ENCODE assay signal across 9 mouse cellular contexts in genomic region chr4:46919144-46919543, GRCm38 (mm10).
DNase-seq lines count a peak whose midpoint lies in the region; ATAC-seq and TF ChIP-seq lines count a peak whose summit lies in the region.
"Had no signal": no experiment of that assay in that cellular context is flagged by ENCODE, and none has a peak within 500 bp of the region (broad histone marks: within the 10 kb centered on the region; RNA-seq: fewer than 3 reads in every experiment).

No protein-coding gene starts in this region.

- no peaks in the 10 kb centered on the region for H3K9me3 ChIP-seq in lung, embryonic 14.5 days (ENCODE audit: low read depth, low read length)
- H3K9me3 ChIP-seq in forebrain, embryonic 13.5 days (replicated peaks), result no peaks in the 10 kb centered on the region
- no peaks in the 10 kb centered on the region for H3K9me3 ChIP-seq in heart, embryonic 11.5 days (replicated peaks; ENCODE audit: control insufficient read depth, low read length)

- no peak overlapping the region for H3K9ac ChIP-seq in lung, embryonic 14.5 days
- no peak overlapping the region for H3K9ac ChIP-seq in forebrain, embryonic 13.5 days
- H3K9ac ChIP-seq in heart, embryonic 11.5 days (ENCODE audit: low read depth, low read length), result no peak overlapping the region

- H3K4me2 ChIP-seq in lung, embryonic 14.5 days, result no peak overlapping the region
- no peak overlapping the region for H3K4me2 ChIP-seq in forebrain, embryonic 13.5 days
- no peak overlapping the region for H3K4me2 ChIP-seq in heart, embryonic 11.5 days

- H3K27me3 ChIP-seq in lung, embryonic 14.5 days (ENCODE audit: insufficient read depth, low read length), result no peaks in the 10 kb centered on the region
- no peaks in the 10 kb centered on the region for H3K27me3 ChIP-seq in forebrain, embryonic 13.5 days
- 0 out of 2 replicates have a peak, but pooled peaks cover 2% of the 10 kb centered on the region for H3K27me3 ChIP-seq in heart, embryonic 11.5 days (ENCODE audit: control insufficient read depth, insufficient read depth, low read length)

- H3K27ac ChIP-seq in lung, embryonic 14.5 days (ENCODE audit: low read depth), result no peak overlapping the region
- H3K27ac ChIP-seq in forebrain, embryonic 13.5 days, result no peak overlapping the region
- H3K27ac ChIP-seq in heart, embryonic 11.5 days (ENCODE audit: low read depth, low read length), result no peak overlapping the region

- H3K36me3 ChIP-seq in lung, embryonic 14.5 days (ENCODE audit: insufficient read depth), result no peaks in the 10 kb centered on the region
- no peaks in the 10 kb centered on the region for H3K36me3 ChIP-seq in forebrain, embryonic 13.5 days (ENCODE audit: poor library complexity, severe bottlenecking)
- H3K36me3 ChIP-seq in heart, embryonic 11.5 days (ENCODE audit: control insufficient read depth, insufficient read depth, low read length), result no peaks in the 10 kb centered on the region

- H3K4me3 ChIP-seq in lung, embryonic 14.5 days (ENCODE audit: low read depth, low read length), result no peak overlapping the region
- H3K4me3 ChIP-seq in forebrain, embryonic 13.5 days, result no peak overlapping the region
- H3K4me3 ChIP-seq in heart, embryonic 11.5 days (ENCODE audit: low read depth, low read length), result no peak overlapping the region

- no peak for ATAC-seq in lung, embryonic 14.5 days (ENCODE audit: insufficient read depth)
- ATAC-seq in forebrain, embryonic 13.5 days, result peak; percentile 60
- ATAC-seq in heart, embryonic 11.5 days (replicated peaks; ENCODE audit: insufficient number of reproducible peaks, low FRiP score, low TSS enrichment), result no peak

- no peaks in the 10 kb centered on the region for H3K4me1 ChIP-seq in lung, embryonic 14.5 days (ENCODE audit: insufficient read depth)
- 0 out of 2 replicates have a peak, but pooled peaks cover 4% of the 10 kb centered on the region for H3K4me1 ChIP-seq in forebrain, embryonic 13.5 days
- no peaks in the 10 kb centered on the region for H3K4me1 ChIP-seq in heart, embryonic 11.5 days (ENCODE audit: control insufficient read depth, insufficient read depth, low read length)

- intact Hi-C loops in left cerebral cortex, postnatal 4 days (cut with DNase I), result no loop called here

- WGBS in lung, embryonic 14.5 days, result 48% methylated on average over 8 of the region's 8 CpGs
- WGBS in forebrain, embryonic 13.5 days, result 52% methylated on average over 8 of the region's 8 CpGs
- WGBS in heart, embryonic 11.5 days (ENCODE audit: insufficient replicate concordance), result 62% methylated on average over 8 of the region's 8 CpGs

- TF ChIP-seq CTCF in lung, embryonic 14.5 days (IDR thresholded peaks at IDR 0.05; ENCODE audit: low read depth), result no peak; the same call in 1 of the 2 replicates

- peak; percentile 11 for DNase-seq in lung, embryonic 14.5 days
- no peak for DNase-seq in lung, postnatal 25 days (ENCODE audit: low spot score)
- DNase-seq in left cerebral cortex, postnatal 4 days, result peak; percentile 42
- peak; percentile 35 for DNase-seq in right cerebral cortex, postnatal 4 days
- DNase-seq in natural killer cell, adult 2 months (ENCODE audit: low spot score in 2 of 2), result no peak
- DNase-seq in adrenal gland, postnatal 10 days, result no peak
- DNase-seq: lung, postnatal 4 days had no signal

Comparison
In these comparisons a context has a peak if more than half of its experiments do, and no peak if none do; other contexts are left out.
1. DNase-seq: peak in lung, embryonic 14.5 days (single experiment), left cerebral cortex, postnatal 4 days (single experiment) and right cerebral cortex, postnatal 4 days (single experiment); none in lung, postnatal 25 days (single experiment), natural killer cell, adult 2 months (0 of 2) and adrenal gland, postnatal 10 days (single experiment).